Mouse (Mus musculus): Measurements from ENCODE around the gene Taf1a.
A peak's percentile ranks its signal among the peaks of the same experiment; 100 is the strongest.

Gene Taf1a

DNA sequence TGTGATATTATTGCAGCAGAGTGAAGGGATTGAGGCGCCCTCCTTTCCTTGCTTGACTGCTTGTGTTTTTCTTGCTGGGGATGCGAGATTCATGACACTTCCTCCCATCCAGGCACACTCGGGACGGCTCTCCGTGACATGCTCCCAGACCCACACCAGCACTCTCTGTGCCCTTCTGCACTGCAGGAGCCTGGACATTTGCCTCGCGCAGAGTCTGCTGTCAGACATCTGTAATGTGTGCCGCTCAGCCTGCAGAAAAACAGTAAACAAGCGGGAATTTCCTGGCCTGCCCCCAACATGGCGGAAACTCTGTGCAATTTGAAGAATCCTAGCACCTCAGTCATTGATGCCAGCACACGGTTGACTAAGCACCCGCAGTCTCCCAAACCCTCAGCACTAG, 29.1 kb downstream of the Taf1a start, which contains the start of gene Hhipl2:
Gene Hhipl2, plus strand, starts transcription at position 343 of the 400 bp plus-strand sequence.
- DNase-seq = no peak

DNA sequence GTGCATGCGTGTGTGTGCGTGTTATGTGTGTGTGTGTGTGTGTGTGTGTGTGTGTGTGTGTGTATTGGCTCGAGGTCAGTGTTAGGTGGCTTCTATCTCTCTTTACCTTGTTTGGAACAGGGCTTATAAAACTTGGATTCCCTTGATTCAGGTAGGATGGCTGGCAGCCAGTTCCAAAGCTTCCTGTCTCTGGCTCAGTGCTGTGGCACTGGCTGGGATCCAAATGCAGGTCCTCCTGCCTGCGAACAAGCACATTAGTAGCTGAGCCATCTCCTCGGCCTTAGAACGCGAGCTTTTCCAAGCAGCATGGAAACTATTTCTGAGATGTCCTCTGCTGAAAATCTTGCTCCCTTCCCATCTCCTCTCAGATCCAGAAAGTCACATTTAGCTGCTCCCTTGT, 31.0 kb downstream of the Taf1a start:
- no peak for DNase-seq

GRCm38 (mm10) chr1:183420296-183420695, 31.5 kb downstream of the Taf1a start:
- no peak for DNase-seq

DNA sequence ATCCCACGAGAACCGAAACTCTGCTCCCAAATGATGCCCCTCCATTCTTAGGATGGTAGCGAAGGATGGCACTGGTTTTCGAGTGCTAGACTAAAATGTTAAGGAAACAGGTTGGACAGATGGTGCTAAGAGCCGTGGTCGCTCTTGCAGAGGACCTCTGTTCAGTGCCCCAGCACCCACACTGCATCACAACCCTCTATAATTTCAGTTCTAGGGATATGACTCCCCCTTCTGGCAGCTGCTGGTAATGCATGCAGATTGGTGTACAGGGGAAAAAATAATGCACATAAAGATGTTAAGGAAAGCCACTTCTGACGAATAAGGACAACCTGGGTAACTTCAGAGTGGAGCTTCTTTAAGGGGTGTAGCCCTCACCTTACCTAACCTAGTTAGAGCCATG, 35.3 kb downstream of the Taf1a start:
- DNase-seq = no peak

DNA sequence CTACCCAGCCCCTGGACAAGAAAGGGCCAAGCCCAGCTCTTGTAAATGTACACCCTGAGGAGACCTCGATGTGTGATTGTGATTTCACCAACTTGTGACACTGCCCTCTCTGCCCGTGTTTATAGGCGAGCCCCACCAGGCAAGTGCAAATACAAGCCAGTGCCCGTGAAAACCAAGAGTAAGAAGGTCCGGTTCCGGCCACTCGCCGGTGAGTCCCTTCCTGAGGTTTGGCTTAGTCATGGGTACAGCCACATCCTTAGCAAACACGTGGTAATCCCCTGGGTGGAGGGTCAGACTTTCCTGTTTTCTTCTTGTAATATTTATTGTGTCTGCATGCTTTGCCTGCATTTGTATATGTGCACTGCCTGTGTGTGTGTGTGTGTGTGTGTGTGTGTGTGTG, 46.1 kb downstream of the Taf1a start:
- no peak for DNase-seq

DNA sequence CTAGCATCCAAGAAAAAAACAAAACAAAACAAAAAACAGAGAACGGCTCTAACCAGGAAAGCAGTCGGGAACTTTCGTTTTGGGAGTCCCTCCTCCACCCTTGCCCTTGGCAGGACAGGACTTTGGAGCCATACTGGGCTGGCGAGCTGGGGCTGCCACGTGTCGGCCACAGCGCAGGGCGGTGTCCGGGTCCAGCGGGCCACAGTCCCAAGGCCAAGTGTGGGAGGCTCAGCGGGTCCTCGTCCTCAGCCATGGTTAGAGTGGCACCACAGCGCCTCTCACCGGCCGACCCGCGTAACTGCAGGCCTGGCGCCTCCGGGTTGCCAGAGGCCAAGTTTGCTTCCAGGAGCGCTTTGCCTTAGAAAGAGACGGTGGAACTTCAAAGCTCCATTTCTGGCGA, 50.3 kb downstream of the Taf1a start:
- peak; percentile 87 for DNase-seq

DNA sequence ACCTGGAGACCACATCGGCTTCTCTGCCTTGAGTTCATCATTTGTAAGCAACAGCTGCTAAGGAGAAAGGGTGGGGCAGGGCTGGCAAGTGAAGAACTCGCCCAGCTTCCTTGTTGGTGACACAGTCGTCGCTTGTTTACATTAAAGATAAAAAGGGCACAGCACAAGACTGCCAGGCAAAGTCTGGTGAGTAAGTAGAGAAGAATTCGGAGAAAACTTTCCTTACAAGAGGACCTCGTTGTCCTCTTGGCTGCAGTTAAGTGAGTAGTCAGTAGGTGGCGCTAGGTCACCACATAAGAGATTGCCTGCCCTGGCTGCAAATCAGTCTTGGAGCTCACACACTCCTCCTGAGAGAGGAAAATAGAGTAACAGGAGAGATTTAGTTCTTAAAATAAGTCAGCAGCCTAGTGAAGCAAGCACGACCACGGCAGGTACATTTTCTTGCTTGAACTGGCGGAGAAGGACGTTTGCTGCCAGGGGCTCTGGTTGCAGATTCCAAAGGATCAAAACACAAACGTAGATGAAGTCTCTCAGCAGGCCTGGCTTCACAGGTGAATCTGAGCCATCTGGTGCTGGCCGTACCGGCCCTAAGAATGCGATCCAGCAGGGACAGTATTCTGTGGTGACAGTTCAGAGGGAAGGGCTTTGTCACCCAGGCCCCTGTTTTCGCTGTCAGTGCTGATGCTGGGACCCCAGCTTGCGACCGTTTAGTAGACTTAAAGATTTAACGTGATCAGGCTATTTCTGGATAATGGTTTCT, 53.4 kb downstream of the Taf1a start:
- DNase-seq = peak; percentile 80

DNA sequence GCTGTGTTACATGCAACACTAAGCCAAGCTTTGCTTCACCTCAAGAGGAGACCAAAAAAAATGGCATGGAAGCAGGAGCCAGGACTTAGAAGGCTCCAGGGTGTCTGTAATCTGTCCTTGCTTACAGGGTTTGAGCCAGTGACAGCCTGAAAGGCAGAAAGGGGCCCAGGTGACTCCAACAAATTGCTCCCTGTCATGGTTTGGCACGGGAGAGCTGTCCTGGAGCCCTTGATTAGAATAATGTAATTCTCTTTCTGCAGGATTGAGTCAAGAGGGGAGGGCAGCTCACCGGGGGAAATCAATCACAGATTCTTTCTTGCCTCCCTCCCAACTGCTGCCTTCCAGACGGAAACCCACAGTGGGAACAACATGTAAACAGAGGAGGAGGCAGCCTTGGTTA, 64.3 kb downstream of the Taf1a start:
- DNase-seq = no peak
